Mouse (Mus musculus) embryonic fibroblast, embryonic 13.5 days (primary cell): Measurements from ENCODE around the gene Map4k4.

ENCODE experiments used
- CTCF ChIP-seq: IDR thresholded peaks from 2 replicates; pipeline ENCODE4 v1.5.1; 2011; ENCODE audit warnings: mild to moderate bottlenecking, control low read depth, low read length, moderate library complexity, borderline replicate concordance; ENCODE audit not compliant: insufficient read depth
- POLR2A ChIP-seq: IDR thresholded peaks from 2 replicates; pipeline ENCODE4 v1.6.1; 2011; ENCODE audit warnings: low read depth, mild to moderate bottlenecking, control low read depth, low read length, moderate library complexity

DNA sequence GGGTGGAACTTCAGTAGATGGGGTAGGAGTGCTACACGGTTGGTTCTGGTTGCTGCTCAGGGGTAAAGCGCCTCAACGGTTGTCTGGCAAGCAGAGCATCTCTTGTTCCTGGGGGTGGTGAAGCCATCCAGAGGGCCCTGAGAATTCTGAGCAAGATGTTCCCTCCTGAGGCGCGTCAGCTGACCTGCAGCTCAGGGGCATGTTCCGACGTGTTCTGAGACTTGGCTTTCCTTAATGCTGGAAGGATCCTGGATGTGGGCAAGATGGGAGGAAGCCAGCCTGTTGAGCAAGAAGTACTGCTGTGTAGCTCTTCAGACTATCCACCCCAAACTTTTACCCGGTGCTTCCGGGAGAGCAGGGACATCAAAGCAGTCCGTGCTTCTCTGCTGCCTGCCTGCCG, 6.2 kb downstream of the Map4k4 start:
- TF ChIP-seq CTCF = no peak
- no peak for TF ChIP-seq POLR2A
